Mouse (Mus musculus): Measurements from ENCODE around the gene Slc22a12.
A peak's percentile ranks its signal among the peaks of the same experiment; 100 is the strongest.

The Slc22a12 gene

GRCm38 (mm10) chr19:6548431-6549410 lies 5.9 kb upstream of the Slc22a12 start:
- TF ChIP-seq GATA4 (IDR thresholded peaks at IDR 0.05; ENCODE audit: insufficient replicate concordance, low read length) = no peak

GRCm38 (mm10) chr19:6547801-6548200 lies 5.0 kb upstream of the Slc22a12 start:
- TF ChIP-seq GATA4 (IDR thresholded peaks at IDR 0.05; ENCODE audit: insufficient replicate concordance, low read length) = no peak

GRCm38 (mm10) chr19:6546096-6546495 lies 3.3 kb upstream of the Slc22a12 start:
- TF ChIP-seq GATA4 (IDR thresholded peaks at IDR 0.05; ENCODE audit: insufficient replicate concordance, low read length) = no peak

GRCm38 (mm10) chr19:6545481-6545880 lies 2.6 kb upstream of the Slc22a12 start:
- no peak for TF ChIP-seq GATA4 (IDR thresholded peaks at IDR 0.05; ENCODE audit: insufficient replicate concordance, low read length)

GRCm38 (mm10) chr19:6544712-6545111 lies 1.9 kb upstream of the Slc22a12 start:
- no peak for TF ChIP-seq GATA4 (IDR thresholded peaks at IDR 0.05; ENCODE audit: insufficient replicate concordance, low read length)

- TF ChIP-seq GATA4 (IDR thresholded peaks at IDR 0.05; ENCODE audit: insufficient replicate concordance, low read length) = no peak
Observed at GRCm38 (mm10) chr19:6543518-6543917, 686 bp upstream of the Slc22a12 start.

- no peak for TF ChIP-seq GATA4 (IDR thresholded peaks at IDR 0.05; ENCODE audit: insufficient replicate concordance, low read length)
Observed at GRCm38 (mm10) chr19:6543035-6543383, 177 bp upstream of the Slc22a12 start.

GRCm38 (mm10) chr19:6541521-6541920 lies 1.3 kb downstream of the Slc22a12 start:
- no peak for TF ChIP-seq GATA4 (IDR thresholded peaks at IDR 0.05; ENCODE audit: insufficient replicate concordance, low read length)

- no peak for TF ChIP-seq GATA4 (IDR thresholded peaks at IDR 0.05; ENCODE audit: insufficient replicate concordance, low read length)
Observed at GRCm38 (mm10) chr19:6540191-6540590, 2.6 kb downstream of the Slc22a12 start.

GRCm38 (mm10) chr19:6539592-6539991 lies 3.2 kb downstream of the Slc22a12 start:
- TF ChIP-seq GATA4 (IDR thresholded peaks at IDR 0.05; ENCODE audit: insufficient replicate concordance, low read length) = no peak

- no peak for TF ChIP-seq GATA4 (IDR thresholded peaks at IDR 0.05; ENCODE audit: insufficient replicate concordance, low read length)
Observed at GRCm38 (mm10) chr19:6538546-6538945, 4.3 kb downstream of the Slc22a12 start.

GRCm38 (mm10) chr19:6537526-6537925 lies 5.3 kb downstream of the Slc22a12 start:
- TF ChIP-seq GATA4 (IDR thresholded peaks at IDR 0.05; ENCODE audit: insufficient replicate concordance, low read length) = peak; percentile 52; the same call in 1 of the 2 replicates

- no peak for TF ChIP-seq GATA4 (IDR thresholded peaks at IDR 0.05; ENCODE audit: insufficient replicate concordance, low read length)
Observed at GRCm38 (mm10) chr19:6536696-6537095, 6.1 kb downstream of the Slc22a12 start.

GRCm38 (mm10) chr19:6536201-6536600 lies 6.6 kb downstream of the Slc22a12 start:
- no peak for TF ChIP-seq GATA4 (IDR thresholded peaks at IDR 0.05; ENCODE audit: insufficient replicate concordance, low read length)

GRCm38 (mm10) chr19:6534118-6534415 lies 8.8 kb downstream of the Slc22a12 start:
- no peak for TF ChIP-seq GATA4 (IDR thresholded peaks at IDR 0.05; ENCODE audit: insufficient replicate concordance, low read length)

GRCm38 (mm10) chr19:6533290-6534117 lies 9.3 kb downstream of the Slc22a12 start:
- no peak for TF ChIP-seq GATA4 (IDR thresholded peaks at IDR 0.05; ENCODE audit: insufficient replicate concordance, low read length)

Data from liver, adult (tissue).